Mouse (Mus musculus) B cell, adult (primary cell): ENCODE results near the gene Tha1. TPM values are rescaled to one million over a fixed set of nuclear protein-coding genes. Genes with fewer than 3 reads are reported as not detected.

Experiments used
- total RNA-seq: library from RNA; stranded (reverse); gene quantifications from 4 replicates; pipeline ENCODE4 v1.2.4, GENCODE M21; 2023; ENCODE audit not compliant: inconsistent age

Tha1 gene
- 1.4 to 3.8 TPM (median 2.7 TPM) in 4 replicates for total RNA-seq

GRCm38 (mm10) chr11:117872861-117873608 is at the start of gene Tha1:
Gene Tha1 (minus strand): TSS chr11:117873481.

GRCm38 (mm10) chr11:117860601-117861000 is 12.7 kb downstream of the Tha1 start, which contains the start of gene Tmem235:
Gene Tmem235 (plus strand): TSS chr11:117860752.

GRCm38 (mm10) chr11:117848985-117849671 is 24.2 kb downstream of the Tha1 start, which contains the start of gene Birc5:
Gene Birc5 (plus strand): TSS chr11:117849251.

GRCm38 (mm10) chr11:117825333-117826101 is 47.8 kb downstream of the Tha1 start, which contains the start of the genes Afmid and Tk1:
Gene Afmid (plus strand): TSS chr11:117825924.
Gene Tk1 (minus strand): TSS chr11:117826092.

Other genes starting within 250 kb of the Tha1 start
- gene Tnrc6c, start 219.2 kb downstream of the Tha1 start, total RNA-seq: 76.9 to 80.2 TPM (median 78.1 TPM) in 4 replicates
- gene Tmc8, start 91.4 kb downstream of the Tha1 start, total RNA-seq: 62.9 to 82.9 TPM (median 68.0 TPM) in 4 replicates
- 139 to 192 TPM (median 154 TPM) in 4 replicates for gene Tmc6, start 91.3 kb downstream of the Tha1 start, total RNA-seq
- 2.4 to 5.4 TPM (median 2.6 TPM) in 4 replicates for gene 6030468B19Rik, start 75.8 kb downstream of the Tha1 start, total RNA-seq
- gene Gm20708, start 63.8 kb downstream of the Tha1 start, total RNA-seq: 9.2 to 15.2 TPM (median 11.7 TPM) in 4 replicates
- 177 to 196 TPM (median 184 TPM) in 4 replicates for gene Syngr2, start 63.8 kb downstream of the Tha1 start, total RNA-seq
- gene Afmid, start 47.6 kb downstream of the Tha1 start, total RNA-seq: 22.5 to 25.5 TPM (median 23.7 TPM) in 4 replicates
- 36.8 to 49.7 TPM (median 40.1 TPM) in 4 replicates for gene Tk1, start 47.4 kb downstream of the Tha1 start, total RNA-seq
- 2.0 to 3.8 TPM (median 2.9 TPM) in 4 replicates for gene Birc5, start 24.2 kb downstream of the Tha1 start, total RNA-seq
- gene Tmem235, start 12.7 kb downstream of the Tha1 start, total RNA-seq: not detected in 4 replicates
- gene Socs3, start 96.6 kb upstream of the Tha1 start, total RNA-seq: 48.6 to 53.9 TPM (median 51.8 TPM) in 4 replicates
- 39.7 to 45.2 TPM (median 42.5 TPM) in 4 replicates for gene Pgs1, start 112.8 kb upstream of the Tha1 start, total RNA-seq